Mouse (Mus musculus) cortical plate, adult 2 months (tissue): ENCODE results near the gene Ccnq.

ENCODE experiments used
- CTCF ChIP-seq: fragments of 200-500 bp; IDR thresholded peaks from 2 replicates; pipeline ENCODE4 v1.5.1; 2011; ENCODE audit warnings: mild to moderate bottlenecking, control low read depth, low read length; ENCODE audit not compliant: insufficient read depth; ENCODE audit errors: extremely low read depth
- POLR2A ChIP-seq: fragments of 200-500 bp; IDR thresholded peaks from 2 replicates; pipeline ENCODE4 v1.6.1; 2011; ENCODE audit warnings: mild to moderate bottlenecking, low read length, control low read depth; ENCODE audit not compliant: insufficient read depth; ENCODE audit errors: extremely low read depth

- TF ChIP-seq POLR2A, result peak; percentile 43; the same call in 1 of the 2 replicates
- no peak for TF ChIP-seq CTCF
These were observed 49.2 kb downstream of the Ccnq start for GRCm38 (mm10) chr11:78702319-78702718.
